Mouse (Mus musculus) heart, postnatal 25 days (tissue): ENCODE results near the gene Mfn1. TPM values are rescaled to one million over a fixed set of nuclear protein-coding genes. Genes with fewer than 3 reads are reported as not detected.

ENCODE experiments used
- DNase-seq: peaks from one replicate; pipeline ENCODE4 v3.0.0; 2022; ENCODE audit warnings: low spot score
- intact Hi-C: fragments of 180-260 bp; cut with DNase I; formaldehyde crosslinking; loops from one replicate; pipeline ENCODE4 v1.15.1; 2025
- total RNA-seq, 2 experiments: library from RNA; stranded (reverse); gene quantifications; 2 replicates each; pipeline ENCODE4 v1.2.3; 2021

Mfn1 gene
- total RNA-seq, 2 experiments from 2014 or later: 434 to 472 TPM

DNA sequence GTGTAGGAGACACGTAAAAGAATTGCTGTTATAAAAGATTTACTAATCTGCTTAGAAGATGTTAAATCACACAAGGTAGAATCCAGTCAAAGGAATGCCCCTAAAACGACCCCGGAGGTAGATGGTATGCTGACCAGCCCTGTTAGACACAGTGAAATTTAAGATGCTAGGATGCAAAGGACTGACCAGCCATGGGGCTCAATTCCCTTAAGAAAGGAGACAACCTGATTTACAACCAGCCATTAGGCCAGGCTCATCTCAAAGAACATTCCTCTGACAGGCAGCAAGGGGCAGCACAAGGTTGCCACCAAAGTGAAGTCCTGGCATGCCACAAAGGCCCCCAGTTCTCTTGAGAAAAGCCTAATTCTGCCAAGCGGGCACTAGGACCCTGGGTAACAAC, 65.8 kb downstream of the Mfn1 start:
- intact Hi-C loops: no loop called here

DNA sequence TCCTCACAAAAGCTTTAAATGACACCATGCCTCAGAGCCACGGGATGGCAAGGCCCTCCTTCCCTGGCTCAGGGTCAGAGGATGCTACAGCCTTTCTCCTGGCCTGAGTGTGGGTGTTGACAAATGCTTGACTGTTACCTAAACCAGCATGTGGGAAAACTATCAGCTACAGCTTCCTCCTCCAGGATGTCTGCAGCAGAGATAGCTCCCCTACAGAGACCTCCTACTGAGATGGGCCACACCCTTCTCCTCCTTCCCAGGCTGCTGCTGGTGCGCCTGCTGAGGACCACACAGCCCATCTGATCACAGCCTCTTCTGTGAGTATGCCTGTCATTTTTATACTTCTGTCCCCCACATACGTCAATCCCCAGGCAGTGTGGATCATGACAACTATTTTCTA, 70.1 kb downstream of the Mfn1 start:
- no peak for DNase-seq
- intact Hi-C loops: no loop called here

More for the DNA sequence above, 65.8 kb downstream of the Mfn1 start:
- DNase-seq: no peak

DNA sequence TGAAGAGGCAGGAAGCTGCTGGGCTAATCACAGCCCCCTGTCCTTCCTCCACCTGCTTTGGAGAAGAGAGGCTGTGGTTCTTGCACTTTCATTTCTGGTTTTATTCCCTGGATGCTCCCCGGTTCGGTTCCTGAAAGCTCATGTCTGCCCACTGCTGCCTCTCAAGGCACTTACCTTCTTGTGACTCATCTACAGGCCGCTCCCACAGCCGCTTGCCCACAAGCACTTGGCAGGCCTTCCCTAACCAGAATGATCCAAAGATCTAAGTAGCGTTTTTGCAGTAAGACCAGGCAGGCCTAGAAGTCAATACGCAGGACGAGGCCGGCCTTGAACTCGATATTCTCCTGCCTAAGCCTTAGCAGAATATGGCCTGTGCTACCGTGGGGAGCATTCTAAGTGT, 71.8 kb downstream of the Mfn1 start:
- intact Hi-C loops: no loop called here
- DNase-seq: no peak

DNA sequence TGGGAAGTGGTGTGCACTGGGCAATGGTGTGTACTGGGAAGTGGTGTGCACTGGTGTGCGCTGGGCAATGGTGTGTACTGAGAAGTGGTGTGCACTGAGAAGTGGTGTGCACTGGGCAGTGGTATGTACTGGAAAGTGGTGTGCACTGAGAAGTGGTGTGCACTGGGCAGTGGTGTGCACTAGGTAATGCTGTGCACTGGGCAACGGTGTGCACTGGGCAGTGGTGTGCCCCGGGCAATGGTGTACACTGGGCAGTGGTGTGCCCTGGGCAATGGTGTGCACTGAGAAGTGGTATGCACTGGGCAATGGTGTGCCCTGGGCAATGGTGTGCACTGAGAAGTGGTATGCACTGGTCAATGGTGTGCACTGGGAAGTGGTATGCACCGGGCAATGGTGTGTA, 80.0 kb downstream of the Mfn1 start:
- intact Hi-C loops: no loop called here
- no peak for DNase-seq

DNA sequence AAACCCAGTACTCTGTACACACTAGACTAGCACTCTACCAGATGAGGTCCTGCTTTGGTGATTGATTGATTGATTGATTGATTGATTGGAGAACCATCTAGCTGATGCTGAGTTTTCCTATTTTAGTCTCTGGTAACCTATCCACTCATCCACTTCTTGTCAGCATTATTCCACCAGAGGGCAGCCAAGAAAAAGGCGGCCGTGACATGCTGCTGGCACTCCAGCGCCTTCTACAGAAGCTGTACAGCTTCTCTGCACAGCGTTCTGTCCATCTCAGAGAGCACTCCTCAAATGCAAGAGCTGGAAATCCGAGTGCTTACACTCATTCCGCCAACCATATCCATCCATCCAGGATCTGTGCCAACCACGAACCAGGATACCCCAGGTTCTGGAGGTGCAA, 81.3 kb downstream of the Mfn1 start:
- peak; percentile 23 for DNase-seq
- intact Hi-C loops: loop anchor here (1.0 to 5.0 kb wide), 2 partner anchors 47 to 87 kb away; no protein-coding TSS in a partner anchor

DNA sequence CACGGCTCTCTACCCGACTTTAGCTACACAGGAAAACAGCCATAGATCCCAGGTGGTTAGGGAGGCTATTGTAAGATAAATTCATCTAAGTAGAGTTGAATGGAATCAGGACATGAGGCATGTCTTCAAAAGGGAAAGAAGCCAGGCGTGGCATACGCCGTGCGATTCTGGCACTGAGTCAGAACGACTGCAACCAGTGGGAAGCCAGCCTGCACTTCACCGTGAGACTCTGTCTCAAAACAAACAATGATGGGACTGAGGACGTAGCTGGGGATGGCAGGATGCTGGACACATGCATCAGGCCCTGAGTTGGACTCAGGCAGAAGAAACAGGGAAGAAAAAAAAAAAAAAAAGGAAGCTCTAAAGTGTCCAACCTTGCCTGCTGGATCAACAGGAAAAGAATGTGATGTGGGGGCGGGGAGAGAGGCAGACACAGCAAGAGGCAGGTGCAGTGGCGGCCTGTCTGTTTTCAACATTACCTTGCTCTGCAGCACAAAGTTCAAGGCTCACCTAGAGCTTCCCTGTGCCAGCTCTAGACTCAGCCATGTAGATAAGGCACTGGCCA, 82.4 kb downstream of the Mfn1 start:
- no peak for DNase-seq
- intact Hi-C loops: loop anchor here (5.0 kb wide), 1 partner anchor 46 kb away; no protein-coding TSS in a partner anchor

DNA sequence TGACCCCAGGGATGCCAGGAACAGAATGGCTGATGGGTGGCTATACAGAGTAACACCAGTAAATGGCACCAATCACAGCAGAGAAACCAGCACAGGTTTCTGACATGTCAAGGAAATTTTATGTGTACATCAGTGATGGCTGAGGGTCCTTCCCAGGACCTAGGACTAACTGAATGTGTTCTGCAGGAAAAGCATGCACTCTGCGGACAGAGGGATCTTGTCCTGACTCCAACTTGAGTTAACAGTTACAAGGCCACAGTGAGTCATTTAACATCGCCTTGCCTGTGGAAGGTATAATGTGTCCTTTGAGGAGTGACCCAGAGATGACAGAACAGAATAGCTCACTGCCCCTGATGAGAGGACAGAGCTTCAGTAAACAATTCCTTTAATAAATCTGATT, 85.5 kb downstream of the Mfn1 start:
- intact Hi-C loops: loop anchor here (5.0 kb wide), 1 partner anchor 43 kb away; no protein-coding TSS in a partner anchor
- DNase-seq: no peak

DNA sequence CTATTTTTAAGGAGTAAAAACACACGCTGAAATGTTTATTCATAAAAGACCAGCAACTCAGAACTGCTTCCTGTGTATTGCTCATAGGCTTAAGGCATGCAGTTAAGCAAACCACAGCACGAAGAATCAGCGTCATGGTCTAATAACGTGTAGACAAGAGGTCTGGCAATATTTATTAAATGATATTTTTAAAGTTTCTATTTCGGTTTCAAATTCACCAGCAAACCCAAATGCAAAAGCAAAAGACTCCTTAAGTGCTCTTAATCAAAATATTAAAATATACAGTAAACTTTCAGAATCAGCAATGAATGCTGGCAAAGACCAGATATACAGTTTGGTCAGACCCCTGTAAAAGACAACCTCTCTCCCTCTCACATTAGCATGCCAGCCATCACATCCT, 86.1 kb downstream of the Mfn1 start:
- DNase-seq: no peak
- intact Hi-C loops: no loop called here

DNA sequence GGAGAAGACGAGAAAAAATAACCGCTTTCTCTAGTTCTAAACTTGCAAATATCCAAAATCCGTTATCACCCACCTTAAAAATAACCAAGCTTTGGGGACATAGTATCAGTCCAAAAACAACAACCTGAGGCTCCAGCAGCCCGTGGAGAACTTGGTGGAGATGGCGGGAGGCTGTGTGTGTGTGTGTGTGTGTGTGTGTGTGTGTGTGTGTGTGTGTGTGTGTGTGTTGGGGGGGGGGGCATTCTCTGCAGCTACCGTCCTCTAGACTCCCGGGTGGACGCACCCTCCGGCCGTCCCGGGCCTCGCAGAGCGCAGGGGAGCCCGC, 86.7 kb downstream of the Mfn1 start:
- intact Hi-C loops: no loop called here

DNA sequence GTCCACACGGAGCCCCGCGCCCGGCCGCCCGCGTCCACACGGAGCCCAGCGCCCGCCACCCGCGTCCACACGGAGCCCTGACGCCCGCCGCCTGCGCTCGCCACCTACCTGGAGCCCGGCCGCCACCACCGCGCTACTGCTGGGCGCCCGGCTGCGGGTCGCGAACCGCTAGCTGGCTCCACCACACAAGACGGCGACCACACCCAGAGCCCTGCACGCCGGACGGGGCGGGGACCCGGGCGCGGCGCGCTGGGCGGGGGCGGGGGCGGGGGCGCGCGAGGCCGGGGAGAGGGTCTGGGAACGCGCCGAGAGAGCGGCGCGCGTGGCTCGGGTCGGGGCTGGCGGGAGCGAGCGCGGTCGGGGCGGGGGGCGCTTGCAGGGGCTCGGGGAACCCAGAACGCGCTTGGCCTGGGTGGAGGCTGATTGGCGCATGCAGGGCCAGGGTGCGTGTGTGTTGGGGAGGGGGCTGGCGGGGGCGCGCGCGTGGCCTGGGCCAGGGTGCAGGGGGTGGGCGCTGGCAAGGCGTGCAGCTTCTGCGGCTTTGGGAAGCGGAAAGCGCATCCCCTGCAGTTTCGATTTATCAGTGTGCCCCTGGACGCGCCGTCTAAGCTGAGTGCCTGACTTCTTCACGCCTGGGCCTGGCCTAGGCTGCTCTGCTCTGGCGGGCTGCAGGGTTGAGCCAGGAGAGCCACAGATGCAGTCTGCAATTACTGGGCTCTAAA, 87.2 kb downstream of the Mfn1 start, which contains the start of gene Gnb4:
Gene Gnb4 (minus strand): TSS at position 255 of the 722 bp plus-strand sequence.
- intact Hi-C loops: no loop called here
- DNase-seq: peak; percentile 34

More for the DNA sequence above, 86.7 kb downstream of the Mfn1 start:
- DNase-seq: no peak

DNA sequence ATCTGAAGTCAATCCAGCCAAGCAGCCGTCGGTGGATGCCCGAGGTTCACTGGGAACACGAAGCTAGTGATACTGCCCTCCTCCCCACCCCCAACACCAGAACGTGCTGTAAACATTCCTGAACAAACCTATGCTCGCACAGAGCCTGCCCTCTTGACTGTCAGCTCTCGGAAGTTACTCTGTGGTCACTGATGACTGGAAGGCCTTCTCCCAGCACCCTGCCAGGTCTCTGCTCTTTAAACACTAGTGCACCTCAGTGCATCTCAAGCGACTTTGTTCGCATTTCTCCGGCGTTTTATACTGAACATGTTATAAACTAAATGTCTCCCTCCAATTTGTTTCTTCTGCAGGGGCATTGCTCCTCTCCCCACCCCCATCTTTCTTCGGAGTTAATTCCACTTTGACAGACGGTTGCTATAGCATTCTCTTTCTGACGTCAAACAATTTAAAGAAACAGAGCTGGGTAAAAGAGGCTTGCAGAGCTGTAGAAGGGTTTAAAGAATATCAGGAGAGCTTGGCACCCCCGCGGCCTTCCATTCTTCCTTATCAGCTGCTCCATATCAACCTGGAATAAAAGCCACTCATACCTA, 87.9 kb downstream of the Mfn1 start:
- DNase-seq: no peak
- intact Hi-C loops: no loop called here

DNA sequence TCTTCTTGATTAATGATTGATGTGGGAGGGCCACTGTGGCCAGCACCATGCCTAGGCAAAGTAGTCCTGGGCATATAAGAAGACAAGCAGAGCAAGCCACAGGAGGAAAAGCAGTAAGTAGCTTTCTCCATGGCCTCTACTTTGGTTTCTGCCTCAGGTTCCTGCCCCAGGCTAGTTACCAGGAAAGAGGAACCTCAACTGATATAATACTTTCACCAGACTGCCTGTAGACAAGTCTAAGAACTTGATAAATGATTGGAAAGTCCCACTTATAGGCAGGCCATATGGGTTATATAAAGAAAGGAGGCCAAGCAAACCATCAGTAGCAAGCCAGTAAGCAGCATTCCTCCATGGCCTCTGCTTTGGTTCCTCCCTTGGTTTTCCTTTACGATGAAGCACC, 92.4 kb downstream of the Mfn1 start:
- DNase-seq: no peak
- intact Hi-C loops: no loop called here

DNA sequence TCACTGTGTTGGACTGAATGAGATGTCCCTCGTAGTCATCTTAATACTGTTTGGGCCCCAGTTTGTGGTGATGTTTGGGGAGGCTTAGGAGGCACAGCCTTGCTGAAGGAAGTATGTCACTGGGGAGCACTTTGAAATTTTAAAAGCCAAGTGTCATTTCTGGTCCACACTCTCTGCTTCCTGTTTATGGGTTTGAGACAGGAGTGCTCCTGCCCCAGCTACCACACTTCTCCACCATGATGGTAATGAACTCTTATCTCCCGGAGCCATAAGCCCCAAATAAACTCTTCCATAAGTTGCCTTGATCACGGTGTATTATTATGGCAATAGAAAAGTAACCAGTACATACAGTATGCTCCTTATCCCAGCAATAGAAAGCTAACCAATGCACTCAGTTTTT, 92.8 kb downstream of the Mfn1 start:
- intact Hi-C loops: no loop called here
- no peak for DNase-seq

DNA sequence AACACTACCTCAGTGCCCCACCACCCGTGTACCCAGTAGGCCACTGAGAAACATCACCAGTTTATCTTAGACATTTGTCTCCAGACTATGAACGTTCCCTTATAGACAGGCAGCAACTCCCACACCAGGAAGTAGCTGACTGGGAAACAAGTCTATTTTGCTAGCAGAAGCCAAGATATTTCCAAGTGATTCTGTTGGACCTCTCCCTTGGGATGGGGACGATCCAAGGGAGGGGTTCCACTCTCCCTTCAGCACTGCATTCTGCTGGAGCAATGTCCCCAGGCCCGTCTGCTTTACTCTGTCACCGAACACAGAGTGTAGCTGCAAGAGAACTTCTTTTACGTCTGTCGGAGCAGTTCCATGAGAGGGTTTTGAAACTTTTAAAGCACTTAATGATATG, 98.9 kb downstream of the Mfn1 start:
- DNase-seq: peak; percentile 4
- intact Hi-C loops: no loop called here

Other genes with a start within 250 kb of the Mfn1 start
- 1 to 10 TPM; 6.2 to 7.0 TPM for gene Zmat3, start 163.5 kb upstream of the Mfn1 start, total RNA-seq
- gene Pik3ca, start 131.8 kb upstream of the Mfn1 start, total RNA-seq: 10 to 100 TPM; 45.8 to 54.2 TPM
- under 1 TPM in 1 of 2 experiments, not detected in 1; 0.29 TPM for gene Kcnmb3, start 37.2 kb upstream of the Mfn1 start, total RNA-seq
- 10 to 100 TPM; 21.0 to 21.7 TPM for gene Zfp639, start 19.2 kb upstream of the Mfn1 start, total RNA-seq
- gene Gnb4, start 87.1 kb downstream of the Mfn1 start, total RNA-seq: 10 to 100 TPM; 13.9 to 18.5 TPM
- 10 to 100 TPM; 22.3 to 22.6 TPM for gene Actl6a, start 176.8 kb downstream of the Mfn1 start, total RNA-seq
- 100 to 1,000 TPM; 874 to 922 TPM for gene Ndufb5, start 207.5 kb downstream of the Mfn1 start, total RNA-seq
- 10 to 100 TPM; 37.4 to 38.7 TPM for gene Mrpl47, start 208.1 kb downstream of the Mfn1 start, total RNA-seq